Mouse (Mus musculus): ENCODE data around the gene Aggf1. TPM values are rescaled to one million over a fixed set of nuclear protein-coding genes. Genes with fewer than 3 reads are reported as not detected.

Gene Aggf1
- total RNA-seq, 2 experiments from 2014 or later, result 50.1 to 51.2 TPM

- no peak for DNase-seq (ENCODE audit: low spot score in 2 of 2)
- intact Hi-C loops (cut with DNase I), result no loop called here
Measured at GRCm38 (mm10) chr13:95343470-95343869, 31.7 kb downstream of the Aggf1 start.

DNA sequence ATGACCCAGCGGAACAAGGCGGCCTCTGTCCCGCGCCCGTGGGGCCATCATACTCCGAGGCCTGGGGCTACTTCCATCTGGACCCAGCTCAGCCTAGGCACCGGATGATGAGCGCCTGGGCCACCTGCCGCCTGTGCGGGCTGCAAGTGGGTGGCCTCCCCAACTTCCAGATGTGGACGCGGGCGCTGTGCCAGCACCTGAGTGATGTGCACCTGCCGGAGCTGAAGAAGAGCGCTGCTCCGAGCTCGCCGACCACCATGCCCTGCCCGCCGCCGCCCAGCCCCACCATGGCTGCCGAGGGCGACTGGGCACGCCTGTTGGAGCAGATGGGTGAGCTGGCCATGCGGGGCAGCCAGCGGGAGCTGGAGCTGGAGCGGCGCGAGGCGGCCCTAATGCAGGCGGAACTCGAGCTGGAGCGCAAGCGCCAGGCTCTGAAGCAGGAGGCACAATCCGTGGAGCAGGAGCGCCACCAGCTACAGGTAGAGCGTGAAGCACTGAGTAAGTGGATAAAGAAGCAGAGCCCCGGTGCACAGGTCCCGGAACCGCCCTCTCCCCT lies 39.0 kb downstream of the Aggf1 start:
- intact Hi-C loops (cut with DNase I), result no loop called here
- peak in 1 of 2 experiments; percentile 23 for DNase-seq (ENCODE audit: low spot score in 2 of 2)

GRCm38 (mm10) chr13:95332086-95332899 lies 42.9 kb downstream of the Aggf1 start:
- intact Hi-C loops (cut with DNase I), result no loop called here
- no peak for DNase-seq (ENCODE audit: low spot score in 2 of 2)

DNA sequence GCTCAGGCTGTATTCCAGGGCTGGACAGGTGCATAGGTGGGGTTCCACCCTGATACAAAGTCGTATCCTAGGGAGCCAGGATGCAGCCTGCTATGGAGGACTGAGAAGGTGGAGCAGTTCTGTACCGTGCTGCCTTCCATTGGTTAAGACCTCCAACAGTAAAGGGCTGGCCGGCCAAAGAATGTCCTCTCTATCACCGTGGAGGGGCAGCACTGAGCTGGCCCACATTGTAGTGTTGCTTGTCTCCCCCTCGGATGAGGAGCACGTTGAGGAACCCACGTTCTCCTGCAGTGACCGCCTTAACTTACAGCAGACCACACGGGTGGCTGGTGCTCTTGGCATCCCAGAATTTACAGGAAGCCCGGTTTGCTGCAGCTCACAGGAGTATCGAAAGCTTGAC lies 44.6 kb downstream of the Aggf1 start:
- no peak for DNase-seq (ENCODE audit: low spot score in 2 of 2)
- intact Hi-C loops (cut with DNase I), result no loop called here

DNA sequence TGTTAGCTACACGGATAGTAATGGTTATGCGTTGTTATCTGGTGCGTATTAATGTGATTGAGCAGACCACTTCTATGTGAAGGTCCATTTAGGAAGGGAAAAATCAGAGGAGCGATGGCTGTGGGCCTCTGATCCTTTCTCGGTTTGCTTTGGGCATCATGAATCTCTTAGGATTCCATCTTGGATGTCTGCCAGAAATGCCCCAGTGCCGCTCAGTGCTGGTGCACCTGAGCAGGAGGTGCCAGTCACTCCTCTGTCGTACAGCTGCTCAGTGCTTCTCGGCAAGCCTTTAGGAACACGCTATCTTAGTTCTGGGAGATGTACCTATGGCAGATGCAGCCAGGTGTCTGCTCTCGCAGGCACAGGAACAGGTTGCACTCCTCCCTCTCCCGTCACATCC lies 46.4 kb downstream of the Aggf1 start:
- intact Hi-C loops (cut with DNase I), result loop anchor here (5.0 kb wide), 1 partner anchor 106 kb away; no protein-coding TSS in a partner anchor

GRCm38 (mm10) chr13:95327345-95327741 lies 47.8 kb downstream of the Aggf1 start:
- DNase-seq (ENCODE audit: low spot score in 2 of 2), result no peak
- intact Hi-C loops (cut with DNase I), result loop anchor here (5.0 kb wide), 1 partner anchor 105 kb away; no protein-coding TSS in a partner anchor

More for the DNA sequence above, 46.4 kb downstream of the Aggf1 start:
- no peak for DNase-seq (ENCODE audit: low spot score in 2 of 2)

DNA sequence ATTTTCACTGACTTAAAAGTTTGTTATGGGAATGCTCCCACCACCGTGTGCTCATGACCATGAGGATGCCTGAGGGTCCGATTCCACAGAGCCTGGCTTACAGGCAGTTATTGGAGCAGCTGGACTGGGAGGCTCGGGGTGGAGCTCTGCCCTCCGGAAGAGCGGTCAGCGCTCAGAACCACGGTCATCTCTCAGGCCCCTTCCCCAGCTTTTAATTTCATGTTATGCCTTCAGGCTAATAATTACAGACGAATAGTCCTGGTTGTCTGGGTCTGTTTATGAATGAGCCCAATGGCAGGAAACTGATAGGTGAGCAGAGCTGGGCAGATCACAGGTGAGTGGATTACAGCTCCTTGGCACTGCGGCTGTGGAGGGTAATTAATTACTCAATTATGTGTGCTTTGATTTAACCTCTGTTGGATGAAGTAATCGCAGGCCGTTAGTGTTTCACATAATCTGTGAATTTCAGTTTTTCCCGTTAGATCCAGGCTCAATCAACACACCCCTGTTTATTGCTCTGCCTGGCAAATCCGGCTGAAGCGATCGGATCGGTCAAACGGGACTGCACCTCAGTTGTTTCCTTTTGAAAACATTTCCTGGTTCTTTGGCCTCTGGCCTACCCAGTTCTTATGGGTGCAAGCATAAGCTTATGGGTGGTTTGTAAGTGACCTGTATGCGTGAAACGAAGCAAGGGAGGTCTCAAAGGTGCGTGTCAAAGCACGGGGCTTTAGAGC lies 48.4 kb downstream of the Aggf1 start:
- DNase-seq (ENCODE audit: low spot score in 2 of 2), result no peak
- intact Hi-C loops (cut with DNase I), result loop anchor here (5.0 kb wide), 1 partner anchor 104 kb away; no protein-coding TSS in a partner anchor

- DNase-seq (ENCODE audit: low spot score in 2 of 2), result no peak
- intact Hi-C loops (cut with DNase I), result loop anchor here (5.0 kb wide), 1 partner anchor 104 kb away; no protein-coding TSS in a partner anchor
Measured at GRCm38 (mm10) chr13:95325907-95326550, 49.1 kb downstream of the Aggf1 start.

GRCm38 (mm10) chr13:95325080-95325906 lies 49.9 kb downstream of the Aggf1 start:
- intact Hi-C loops (cut with DNase I), result loop anchor here (5.0 kb wide), 1 partner anchor 103 kb away; no protein-coding TSS in a partner anchor
- DNase-seq (ENCODE audit: low spot score in 2 of 2), result peak; percentile 79 to 80

GRCm38 (mm10) chr13:95324626-95325079 lies 50.5 kb downstream of the Aggf1 start:
- intact Hi-C loops (cut with DNase I), result loop anchor here (5.0 kb wide), 1 partner anchor 102 kb away; no protein-coding TSS in a partner anchor
- no peak for DNase-seq (ENCODE audit: low spot score in 2 of 2)

GRCm38 (mm10) chr13:95323950-95324625 lies 51.1 kb downstream of the Aggf1 start:
- intact Hi-C loops (cut with DNase I), result no loop called here
- peak; percentile 48 to 60 for DNase-seq (ENCODE audit: low spot score in 2 of 2)

GRCm38 (mm10) chr13:95323400-95323799 lies 51.8 kb downstream of the Aggf1 start, which contains the start of gene Zbed3:
Zbed3 (plus strand) TSS chr13:95323612.
- intact Hi-C loops (cut with DNase I), result no loop called here

GRCm38 (mm10) chr13:95320451-95320850 lies 54.7 kb downstream of the Aggf1 start:
- no peak for DNase-seq (ENCODE audit: low spot score in 2 of 2)
- intact Hi-C loops (cut with DNase I), result no loop called here

More at GRCm38 (mm10) chr13:95323400-95323799, 51.8 kb downstream of the Aggf1 start, which contains the start of gene Zbed3:
- DNase-seq (ENCODE audit: low spot score in 2 of 2), result no peak

DNA sequence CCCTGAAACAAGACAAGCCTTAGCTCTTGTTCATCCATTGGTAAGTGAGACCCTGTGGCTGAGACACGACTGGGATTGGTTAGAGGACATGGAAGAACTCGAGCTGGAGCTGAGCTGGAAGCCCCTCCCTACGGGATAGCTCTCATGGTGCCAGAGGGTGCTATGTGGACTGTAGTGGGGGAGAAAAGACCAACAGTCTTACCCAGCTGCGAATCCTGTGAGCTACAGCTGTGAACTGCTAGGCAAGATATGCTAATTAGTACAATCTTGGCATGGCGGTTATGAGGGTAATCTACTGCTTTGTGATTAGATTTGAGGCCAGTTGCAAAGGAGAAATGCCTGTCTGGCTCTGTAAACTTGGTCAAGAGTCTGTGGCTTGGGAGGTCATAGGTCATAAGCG lies 56.0 kb downstream of the Aggf1 start:
- no peak for DNase-seq (ENCODE audit: low spot score in 2 of 2)
- intact Hi-C loops (cut with DNase I), result no loop called here

GRCm38 (mm10) chr13:95312016-95312415 lies 63.1 kb downstream of the Aggf1 start:
- DNase-seq (ENCODE audit: low spot score in 2 of 2), result no peak
- intact Hi-C loops (cut with DNase I), result no loop called here

DNA sequence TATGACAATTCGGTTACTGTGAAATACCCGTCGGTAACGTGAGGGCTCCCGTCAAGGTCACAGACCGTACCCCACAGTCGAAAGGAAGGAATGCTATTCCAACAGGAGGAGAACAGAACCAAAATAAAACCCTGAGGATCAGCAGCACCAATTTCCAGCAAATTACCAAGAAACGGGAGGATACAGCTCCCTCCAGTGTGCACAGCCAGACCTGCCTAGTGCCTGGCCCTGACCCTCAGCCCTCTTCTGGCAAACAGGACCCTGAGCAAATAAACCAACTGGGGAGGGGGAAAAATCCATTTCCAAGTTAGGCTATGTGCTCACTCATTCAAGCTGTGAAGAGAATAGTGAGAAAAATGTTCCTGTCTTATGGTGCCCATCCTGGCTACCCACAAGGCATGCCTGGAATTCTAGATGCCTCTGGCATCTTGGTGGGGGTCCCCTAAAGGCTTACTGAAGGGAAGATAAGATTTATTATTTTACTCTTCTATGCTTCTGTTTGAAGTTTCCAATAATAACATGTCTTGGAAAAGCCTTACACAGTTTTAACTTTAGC lies 68.0 kb downstream of the Aggf1 start:
- intact Hi-C loops (cut with DNase I), result no loop called here
- no peak for DNase-seq (ENCODE audit: low spot score in 2 of 2)

- no peak for DNase-seq (ENCODE audit: low spot score in 2 of 2)
- intact Hi-C loops (cut with DNase I), result no loop called here
Measured at GRCm38 (mm10) chr13:95306596-95306995, 68.6 kb downstream of the Aggf1 start.

Measured in left cerebral cortex, postnatal 36 days (tissue).